In genomic region chr3:75395121-75395895, GRCm38 (mm10) we compare ENCODE assay signal across 12 mouse cellular contexts.
A peak's percentile ranks its signal among the peaks of the same experiment; 100 is the strongest.
DNase-seq lines count a peak whose midpoint lies in the region; ATAC-seq lines count a peak whose summit lies in the region.
"Had no signal": no experiment of that assay in that cellular context is flagged by ENCODE, and none has a peak within 500 bp of the region (broad histone marks: within the 10 kb centered on the region; RNA-seq: fewer than 3 reads in every experiment).

No protein-coding gene starts in this region.

- H3K36me3 ChIP-seq in midbrain, embryonic 11.5 days (ENCODE audit: control insufficient read depth, insufficient read depth, low read length), result no peaks in the 10 kb centered on the region
- no peaks in the 10 kb centered on the region for H3K36me3 ChIP-seq in midbrain, embryonic 10.5 days
- no peaks in the 10 kb centered on the region for H3K36me3 ChIP-seq in neural tube, embryonic 13.5 days
- H3K36me3 ChIP-seq: limb, embryonic 15.5 days had no signal

- H3K4me1 ChIP-seq in midbrain, embryonic 11.5 days (ENCODE audit: control insufficient read depth, insufficient read depth, low read length), result peaks cover 2% of the 10 kb centered on the region; the same call in 1 of the 2 replicates
- H3K4me1 ChIP-seq in midbrain, embryonic 10.5 days, result peaks cover 9% of the 10 kb centered on the region; the same call in 1 of the 2 replicates
- H3K4me1 ChIP-seq in neural tube, embryonic 13.5 days (replicated peaks), result 0 out of 2 replicates have a peak, but pooled peaks cover 10% of the 10 kb centered on the region
- H3K4me1 ChIP-seq: limb, embryonic 15.5 days had no signal

- ATAC-seq in frontal cortex, adult (ENCODE audit: low TSS enrichment), result peak; percentile 77
- ATAC-seq in midbrain, embryonic 11.5 days (ENCODE audit: low FRiP score), result peak; percentile 80
- ATAC-seq in neural tube, embryonic 13.5 days (ENCODE audit: low read depth), result peak; percentile 65

- no peak overlapping the region for H3K9ac ChIP-seq in midbrain, embryonic 11.5 days (ENCODE audit: low read length)
- no peak overlapping the region for H3K9ac ChIP-seq in neural tube, embryonic 13.5 days
- H3K9ac ChIP-seq: limb, embryonic 15.5 days had no signal

- H3K27me3 ChIP-seq in midbrain, embryonic 11.5 days (ENCODE audit: control insufficient read depth, insufficient read depth, low read length), result no peaks in the 10 kb centered on the region
- H3K27me3 ChIP-seq in midbrain, embryonic 10.5 days (ENCODE audit: low read depth, poor library complexity, severe bottlenecking), result no peaks in the 10 kb centered on the region
- H3K27me3 ChIP-seq in neural tube, embryonic 13.5 days, result no peaks in the 10 kb centered on the region
- H3K27me3 ChIP-seq: limb, embryonic 15.5 days had no signal

- WGBS in midbrain, embryonic 11.5 days, result 71% methylated on average over 7 of the region's 7 CpGs
- 74% methylated on average over 7 of the region's 7 CpGs for WGBS in midbrain, embryonic 10.5 days
- 57% methylated on average over 7 of the region's 7 CpGs for WGBS in neural tube, embryonic 13.5 days

- H3K9me3 ChIP-seq in midbrain, embryonic 11.5 days (ENCODE audit: control insufficient read depth, low read length), result no peaks in the 10 kb centered on the region
- H3K9me3 ChIP-seq in midbrain, embryonic 10.5 days (replicated peaks), result no peaks in the 10 kb centered on the region
- H3K9me3 ChIP-seq in neural tube, embryonic 13.5 days, result no peaks in the 10 kb centered on the region
- H3K9me3 ChIP-seq: limb, embryonic 15.5 days had no signal

- H3K27ac ChIP-seq in midbrain, embryonic 11.5 days (ENCODE audit: low read depth, low read length), result no peak overlapping the region
- no peak overlapping the region for H3K27ac ChIP-seq in midbrain, embryonic 10.5 days (replicated peaks)
- H3K27ac ChIP-seq in neural tube, embryonic 13.5 days (replicated peaks), result peak overlapping the region; percentile 29; the same call in 1 of the 2 replicates
- H3K27ac ChIP-seq: limb, embryonic 15.5 days had no signal

- no peak for DNase-seq in frontal cortex, postnatal 25 days (ENCODE audit: low spot score in 2 of 2)
- peak; percentile 85 for DNase-seq in midbrain, embryonic 11.5 days (ENCODE audit: low spot score, missing footprints)
- no peak for DNase-seq in midbrain, embryonic 10.5 days (ENCODE audit: low spot score)
- DNase-seq in layer of hippocampus, adult 8-10 months (ENCODE audit: low spot score in 2 of 2), result peak; percentile 30 to 39
- DNase-seq in adrenal gland, adult 2 months, result no peak
- DNase-seq in lung, postnatal 25 days (ENCODE audit: low spot score), result no peak
- DNase-seq: adrenal gland, postnatal 25 days; cerebellum, postnatal 14 days; kidney, postnatal 14 days had no signal

- H3K4me2 ChIP-seq in midbrain, embryonic 11.5 days, result no peak overlapping the region
- H3K4me2 ChIP-seq in neural tube, embryonic 13.5 days, result no peak overlapping the region
- H3K4me2 ChIP-seq: limb, embryonic 15.5 days had no signal

- no peak overlapping the region for H3K4me3 ChIP-seq in midbrain, embryonic 11.5 days (ENCODE audit: low read depth, low read length)
- no peak overlapping the region for H3K4me3 ChIP-seq in midbrain, embryonic 10.5 days
- H3K4me3 ChIP-seq in neural tube, embryonic 13.5 days, result no peak overlapping the region
- H3K4me3 ChIP-seq: limb, embryonic 15.5 days had no signal

Comparison
In these comparisons a context has a peak if more than half of its experiments do, and no peak if none do; other contexts are left out.
1. DNase-seq: peak in midbrain, embryonic 11.5 days (single experiment) and layer of hippocampus, adult 8-10 months (2 of 2); none in frontal cortex, postnatal 25 days (0 of 2), midbrain, embryonic 10.5 days (single experiment), adrenal gland, adult 2 months (single experiment) and lung, postnatal 25 days (single experiment).
2. Peak in every context shown above with its lines, with median percentiles within 50 percentile points of each other: ATAC-seq.